Mouse (Mus musculus): ENCODE data around the gene Golph3.

The Golph3 gene

GRCm38 (mm10) chr15:12355261-12355660, 34.0 kb downstream of the Golph3 start:
- Histone ChIP-seq H3K4me1 (replicated peaks; ENCODE audit: low read depth, low read length) (peaks cover 4% of the 10 kb centered on the region), H3K36me3 (ENCODE audit: insufficient read depth, low read length) (peaks cover 79% of the 10 kb centered on the region), H3K9me3 (ENCODE audit: low read length) (no peaks in the 10 kb centered on the region), H3K4me3 (replicated peaks; ENCODE audit: low read length) (no peak overlapping the region), H3K27me3 (ENCODE audit: insufficient read depth, low read length) (no peaks in the 10 kb centered on the region)
- no peak for TF ChIP-seq NANOG (IDR thresholded peaks at IDR 0.05; ENCODE audit: borderline replicate concordance, low read length)
- no peak for TF ChIP-seq POU5F1 (IDR thresholded peaks at IDR 0.05; ENCODE audit: borderline replicate concordance, low read length)
- TF ChIP-seq CTCF (conservative IDR thresholded peaks at IDR 0.05; ENCODE audit: low read length), result no peak

GRCm38 (mm10) chr15:12355907-12356306, 34.7 kb downstream of the Golph3 start:
- no peak for TF ChIP-seq NANOG (IDR thresholded peaks at IDR 0.05; ENCODE audit: borderline replicate concordance, low read length)
- TF ChIP-seq POU5F1 (IDR thresholded peaks at IDR 0.05; ENCODE audit: borderline replicate concordance, low read length), result no peak
- TF ChIP-seq CTCF (conservative IDR thresholded peaks at IDR 0.05; ENCODE audit: low read length), result no peak
- Histone ChIP-seq H3K9me3 (ENCODE audit: low read length) (no peaks in the 10 kb centered on the region), H3K27me3 (ENCODE audit: insufficient read depth, low read length) (no peaks in the 10 kb centered on the region), H3K4me3 (replicated peaks; ENCODE audit: low read length) (no peak overlapping the region), H3K36me3 (ENCODE audit: insufficient read depth, low read length) (peaks cover 79% of the 10 kb centered on the region), H3K4me1 (replicated peaks; ENCODE audit: low read depth, low read length) (peaks cover 10% of the 10 kb centered on the region)

- Histone ChIP-seq H3K27me3 (ENCODE audit: insufficient read depth, low read length) (no peaks in the 10 kb centered on the region), H3K36me3 (ENCODE audit: insufficient read depth, low read length) (peaks cover 71% of the 10 kb centered on the region), H3K4me1 (replicated peaks; ENCODE audit: low read depth, low read length) (peaks cover 11% of the 10 kb centered on the region), H3K4me3 (replicated peaks; ENCODE audit: low read length) (no peak overlapping the region), H3K9me3 (ENCODE audit: low read length) (no peaks in the 10 kb centered on the region)
- TF ChIP-seq NANOG (IDR thresholded peaks at IDR 0.05; ENCODE audit: borderline replicate concordance, low read length) (no peak), CTCF (conservative IDR thresholded peaks at IDR 0.05; ENCODE audit: low read length) (no peak), POU5F1 (IDR thresholded peaks at IDR 0.05; ENCODE audit: borderline replicate concordance, low read length) (no peak)
Observed at GRCm38 (mm10) chr15:12357459-12357858, 36.2 kb downstream of the Golph3 start.

- Histone ChIP-seq H3K9me3 (ENCODE audit: low read length) (no peaks in the 10 kb centered on the region), H3K36me3 (ENCODE audit: insufficient read depth, low read length) (peaks cover 62% of the 10 kb centered on the region), H3K27me3 (ENCODE audit: insufficient read depth, low read length) (no peaks in the 10 kb centered on the region), H3K4me3 (replicated peaks; ENCODE audit: low read length) (no peak overlapping the region), H3K4me1 (replicated peaks; ENCODE audit: low read depth, low read length) (peaks cover 11% of the 10 kb centered on the region)
- no peak for TF ChIP-seq POU5F1 (IDR thresholded peaks at IDR 0.05; ENCODE audit: borderline replicate concordance, low read length)
- no peak for TF ChIP-seq CTCF (conservative IDR thresholded peaks at IDR 0.05; ENCODE audit: low read length)
- TF ChIP-seq NANOG (IDR thresholded peaks at IDR 0.05; ENCODE audit: borderline replicate concordance, low read length), result no peak
Observed at GRCm38 (mm10) chr15:12358384-12358783, 37.1 kb downstream of the Golph3 start.

GRCm38 (mm10) chr15:12360519-12361212, 39.4 kb downstream of the Golph3 start:
- H3K27me3 ChIP-seq (ENCODE audit: insufficient read depth, low read length), result no peaks in the 10 kb centered on the region
- no peaks in the 10 kb centered on the region for H3K9me3 ChIP-seq (ENCODE audit: low read length)
- TF ChIP-seq CTCF (conservative IDR thresholded peaks at IDR 0.05; ENCODE audit: low read length) (no peak), POU5F1 (IDR thresholded peaks at IDR 0.05; ENCODE audit: borderline replicate concordance, low read length) (no peak), NANOG (IDR thresholded peaks at IDR 0.05; ENCODE audit: borderline replicate concordance, low read length) (no peak)
- H3K4me3 ChIP-seq (replicated peaks; ENCODE audit: low read length), result no peak overlapping the region
- peaks cover 11% of the 10 kb centered on the region for H3K4me1 ChIP-seq (replicated peaks; ENCODE audit: low read depth, low read length)
- H3K36me3 ChIP-seq (ENCODE audit: insufficient read depth, low read length), result peaks cover 42% of the 10 kb centered on the region

GRCm38 (mm10) chr15:12362001-12362700, 40.9 kb downstream of the Golph3 start:
- H3K4me1 ChIP-seq (replicated peaks; ENCODE audit: low read depth, low read length), result peaks cover 11% of the 10 kb centered on the region
- H3K9me3 ChIP-seq (ENCODE audit: low read length), result no peaks in the 10 kb centered on the region
- no peak overlapping the region for H3K4me3 ChIP-seq (replicated peaks; ENCODE audit: low read length)
- H3K27me3 ChIP-seq (ENCODE audit: insufficient read depth, low read length), result no peaks in the 10 kb centered on the region
- TF ChIP-seq CTCF (conservative IDR thresholded peaks at IDR 0.05; ENCODE audit: low read length) (no peak), POU5F1 (IDR thresholded peaks at IDR 0.05; ENCODE audit: borderline replicate concordance, low read length) (no peak), NANOG (IDR thresholded peaks at IDR 0.05; ENCODE audit: borderline replicate concordance, low read length) (no peak)
- peaks cover 30% of the 10 kb centered on the region for H3K36me3 ChIP-seq (ENCODE audit: insufficient read depth, low read length)

GRCm38 (mm10) chr15:12362701-12363040, 41.4 kb downstream of the Golph3 start:
- no peak overlapping the region for H3K4me3 ChIP-seq (replicated peaks; ENCODE audit: low read length)
- peaks cover 25% of the 10 kb centered on the region for H3K36me3 ChIP-seq (ENCODE audit: insufficient read depth, low read length)
- no peaks in the 10 kb centered on the region for H3K9me3 ChIP-seq (ENCODE audit: low read length)
- no peaks in the 10 kb centered on the region for H3K27me3 ChIP-seq (ENCODE audit: insufficient read depth, low read length)
- peaks cover 13% of the 10 kb centered on the region for H3K4me1 ChIP-seq (replicated peaks; ENCODE audit: low read depth, low read length)
- TF ChIP-seq NANOG (IDR thresholded peaks at IDR 0.05; ENCODE audit: borderline replicate concordance, low read length), result no peak

GRCm38 (mm10) chr15:12364096-12364495, 42.8 kb downstream of the Golph3 start:
- no peaks in the 10 kb centered on the region for H3K27me3 ChIP-seq (ENCODE audit: insufficient read depth, low read length)
- no peaks in the 10 kb centered on the region for H3K9me3 ChIP-seq (ENCODE audit: low read length)
- H3K4me3 ChIP-seq (replicated peaks; ENCODE audit: low read length), result no peak overlapping the region
- H3K36me3 ChIP-seq (ENCODE audit: insufficient read depth, low read length), result peaks cover 16% of the 10 kb centered on the region
- no peak for TF ChIP-seq NANOG (IDR thresholded peaks at IDR 0.05; ENCODE audit: borderline replicate concordance, low read length)
- TF ChIP-seq CTCF (conservative IDR thresholded peaks at IDR 0.05; ENCODE audit: low read length), result no peak
- no peak for TF ChIP-seq POU5F1 (IDR thresholded peaks at IDR 0.05; ENCODE audit: borderline replicate concordance, low read length)
- peaks cover 20% of the 10 kb centered on the region for H3K4me1 ChIP-seq (replicated peaks; ENCODE audit: low read depth, low read length)
